Mouse (Mus musculus) liver, embryonic 16.5 days (tissue): ENCODE results near the gene Gtf2f1. TPM values are rescaled to one million over a fixed set of nuclear protein-coding genes. Genes with fewer than 3 reads are reported as not detected.

Source experiments
- ATAC-seq: fragments of 200-750 bp; cut with Nextera tagmentation; 2 replicates; pipeline ENCODE4 v1.8.0; 2017; ENCODE audit warnings: low read depth, mild to moderate bottlenecking, moderate number of reproducible peaks, moderate library complexity
- H3K27ac ChIP-seq: fragments of 300-500 bp; sonication (generic); 2 replicates; pipeline ENCODE4 v1.5.1; 2014; ENCODE audit warnings: mild to moderate bottlenecking, low read length
- H3K27me3 ChIP-seq: fragments of 300-500 bp; sonication (generic); 2 replicates; pipeline ENCODE4 v1.6.1; 2014; ENCODE audit warnings: low read depth, low read length, mixed read lengths; ENCODE audit not compliant: control insufficient read depth, insufficient read depth
- H3K36me3 ChIP-seq: fragments of 300-500 bp; sonication (generic); 2 replicates; pipeline ENCODE4 v1.6.1; 2014; ENCODE audit warnings: mild to moderate bottlenecking; ENCODE audit not compliant: control insufficient read depth, insufficient read depth
- H3K4me1 ChIP-seq: fragments of 300-500 bp; sonication (generic); 2 replicates; pipeline ENCODE4 v1.6.1; 2014; ENCODE audit warnings: low read depth, low read length, mixed read lengths; ENCODE audit not compliant: control insufficient read depth
- H3K4me2 ChIP-seq: fragments of 300-500 bp; sonication (generic); 2 replicates; pipeline ENCODE4 v1.6.1; 2014; ENCODE audit warnings: low read depth, low read length, mixed read lengths
- H3K4me3 ChIP-seq: fragments of 300-500 bp; sonication (generic); 2 replicates; pipeline ENCODE4 v1.5.1; 2014; ENCODE audit warnings: low read depth, mild to moderate bottlenecking, low read length
- H3K9ac ChIP-seq: fragments of 300-500 bp; sonication (generic); 2 replicates; pipeline ENCODE4 v1.6.1; 2014; ENCODE audit warnings: low read depth, low read length
- H3K9me3 ChIP-seq: fragments of 300-500 bp; sonication (generic); replicated peaks from 2 replicates; pipeline ENCODE4 v1.6.1; 2016; ENCODE audit warnings: low read length; ENCODE audit not compliant: control insufficient read depth
- WGBS: fragments of 180-500 bp; shearing (Covaris S2); extraction: QIAGEN DNeasy Blood & Tissue Kit; methylation state at CpG from one replicate; pipeline ENCODE4 v1.1.7; 2014; ENCODE audit not compliant: insufficient replicate concordance; 5-methylcytosine and 5-hydroxymethylcytosine counted together
- polyA plus RNA-seq: library from polyadenylated mRNA; unstranded; fragments of >200 nt; fragmentation: Nextera tagmentation; extraction: Ambion mirVana; gene quantifications from 2 replicates; pipeline ENCODE4 v1.2.1, GENCODE M21; 2015

Gene Gtf2f1
- polyA plus RNA-seq, 1 experiment from 2014 or later, result 45.4 TPM

- Histone ChIP-seq H3K27ac (no peak within 1 kb of the TSS), H3K9ac (no peak within 1 kb of the TSS), H3K9me3 (no peaks in the 10 kb centered on the region), H3K27me3 (peaks cover 6% of the 10 kb centered on the region; the same call in 1 of the 2 replicates), H3K36me3 (no peaks in the 10 kb centered on the region), H3K4me2 (no peak within 1 kb of the TSS), H3K4me3 (no peak within 1 kb of the TSS), H3K4me1 (no peaks in the 10 kb centered on the region)
- WGBS, result 54% methylated on average over 8 of the region's 8 CpGs
- ATAC-seq, result no peak
Observed at GRCm38 (mm10) chr17:57041554-57041953, 30.5 kb upstream of the Gtf2f1 start, which contains the start of gene Slc25a41. TSS of gene Slc25a41 (minus strand) at chr17:57041654.

DNA sequence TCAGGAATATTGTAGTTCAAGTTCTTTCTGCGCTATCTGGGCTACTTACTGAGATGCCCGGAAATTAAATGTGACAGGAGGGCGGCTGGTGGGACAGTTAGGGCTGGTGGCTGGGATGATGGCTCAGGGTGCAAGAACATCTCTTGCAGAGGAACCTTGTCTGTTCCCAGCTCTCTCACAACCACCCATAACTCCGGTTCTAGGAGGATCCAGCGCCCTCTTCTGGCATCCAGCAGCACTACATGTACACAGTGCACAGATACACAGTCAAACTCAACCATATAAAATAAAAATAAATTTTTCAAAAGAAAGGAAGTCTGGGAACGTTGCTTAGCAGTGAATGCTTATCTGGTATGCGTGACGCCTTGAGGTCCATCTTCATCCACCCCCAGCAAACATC lies 27.9 kb upstream of the Gtf2f1 start:
- ATAC-seq, result no peak
- WGBS, result 34% methylated on average over 8 of the region's 8 CpGs
- no peaks in the 10 kb centered on the region for H3K4me1 ChIP-seq
- no peak overlapping the region for H3K4me2 ChIP-seq
- H3K4me3 ChIP-seq, result no peak overlapping the region
- H3K9ac ChIP-seq, result no peak overlapping the region
- no peak overlapping the region for H3K27ac ChIP-seq
- peaks cover 6% of the 10 kb centered on the region; the same call in 1 of the 2 replicates for H3K27me3 ChIP-seq
- H3K9me3 ChIP-seq, result no peaks in the 10 kb centered on the region
- H3K36me3 ChIP-seq, result no peaks in the 10 kb centered on the region

- no peak overlapping the region for H3K4me3 ChIP-seq
- H3K9me3 ChIP-seq, result no peaks in the 10 kb centered on the region
- 75% methylated on average over 4 of the region's 4 CpGs for WGBS
- H3K9ac ChIP-seq, result no peak overlapping the region; the same call in 1 of the 2 replicates
- H3K4me2 ChIP-seq, result peak overlapping the region; percentile 96
- H3K27me3 ChIP-seq, result no peaks in the 10 kb centered on the region
- no peak overlapping the region for H3K27ac ChIP-seq
- H3K36me3 ChIP-seq, result peaks cover 9% of the 10 kb centered on the region
- H3K4me1 ChIP-seq, result peaks cover 34% of the 10 kb centered on the region
- ATAC-seq, result no peak
Observed at GRCm38 (mm10) chr17:57032854-57033253, 21.8 kb upstream of the Gtf2f1 start.

DNA sequence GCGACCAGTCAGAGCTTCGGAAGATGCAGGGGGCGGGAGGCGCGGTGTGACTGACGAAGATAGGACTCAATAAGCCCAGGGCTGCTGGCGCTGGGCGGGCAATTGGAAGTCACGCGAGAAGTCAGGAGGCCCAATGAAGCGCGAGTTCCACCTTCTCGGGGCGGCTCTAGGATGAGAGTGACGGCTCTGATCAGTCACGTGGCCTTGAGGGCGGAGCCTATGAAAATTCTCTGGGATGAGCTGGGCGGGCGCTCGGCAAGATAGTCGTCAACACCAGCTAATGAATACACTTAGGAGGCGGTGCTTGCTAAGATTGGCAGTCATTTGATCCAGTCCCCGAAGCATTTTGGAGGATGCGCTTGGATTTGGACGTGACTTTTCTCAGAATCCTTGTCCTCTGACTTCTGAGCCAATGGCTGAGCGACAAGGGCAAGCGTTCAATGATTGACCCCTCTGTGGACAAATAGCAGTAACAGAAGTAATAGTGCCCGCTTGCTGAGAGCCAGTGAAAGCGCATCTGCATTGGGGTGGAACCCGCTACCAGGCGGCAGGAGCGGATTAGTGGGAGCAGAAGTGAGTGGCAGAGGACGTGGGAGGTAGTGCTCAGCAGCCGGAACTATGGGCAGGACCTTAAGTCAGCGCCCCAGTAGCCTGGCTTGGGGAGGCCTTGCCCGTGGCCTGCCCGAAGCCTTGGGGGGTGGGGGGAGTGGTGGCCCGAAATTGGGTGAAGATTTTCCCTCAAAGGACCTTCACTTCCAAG lies 20.8 kb upstream of the Gtf2f1 start:
- H3K4me3 ChIP-seq, result peak overlapping the region; percentile 96
- peak overlapping the region; percentile 96 for H3K4me2 ChIP-seq
- H3K9me3 ChIP-seq, result no peaks in the 10 kb centered on the region
- peaks cover 44% of the 10 kb centered on the region for H3K4me1 ChIP-seq
- H3K9ac ChIP-seq, result peak overlapping the region; percentile 76
- ATAC-seq, result peak; percentile 86
- no peaks in the 10 kb centered on the region for H3K27me3 ChIP-seq
- under 1% methylated on average over 38 of the region's 38 CpGs for WGBS
- H3K36me3 ChIP-seq, result peaks cover 18% of the 10 kb centered on the region
- H3K27ac ChIP-seq, result peak overlapping the region; percentile 93

DNA sequence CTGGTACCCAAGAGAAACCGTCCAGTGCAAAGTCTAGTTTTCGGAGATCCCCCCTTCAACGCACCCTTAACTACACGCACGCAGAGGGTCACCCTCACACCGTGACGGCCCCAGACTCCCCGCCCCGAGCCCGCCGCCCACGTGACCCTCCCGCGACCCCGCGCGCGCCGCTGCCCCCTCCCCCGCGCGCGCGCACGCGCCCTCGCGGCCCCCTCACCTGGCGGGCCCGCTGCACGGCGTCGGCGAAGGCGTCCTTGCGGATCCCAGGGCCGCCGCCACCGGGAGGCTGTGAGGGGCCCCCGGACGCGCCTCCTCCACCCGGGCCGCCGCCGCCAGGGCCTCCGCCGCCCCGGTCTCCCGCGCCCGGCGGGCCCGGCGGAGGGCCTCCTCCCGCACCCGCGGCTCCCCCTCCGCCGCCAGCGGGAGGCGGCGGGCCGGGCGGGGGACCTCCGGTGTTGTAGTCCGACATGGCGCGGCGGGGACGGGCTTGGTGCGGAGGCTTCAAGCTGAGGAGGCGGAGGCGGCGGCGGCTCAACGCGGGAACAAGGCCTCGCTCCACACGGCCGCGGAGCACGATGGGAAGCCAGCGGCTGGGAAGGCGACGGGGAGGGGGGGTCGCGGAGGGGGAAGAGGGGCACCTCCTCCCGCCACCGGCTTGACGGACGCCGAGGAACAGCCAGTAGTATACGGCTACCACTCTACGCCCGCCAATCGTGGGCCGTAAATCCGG lies 20.0 kb upstream of the Gtf2f1 start, which contains the start of gene Khsrp:
Gene Khsrp (minus strand): TSS at position 592 of the 730 bp plus-strand sequence.
- under 1% methylated on average over 86 of the region's 99 CpGs for WGBS

GRCm38 (mm10) chr17:57029691-57030090 lies 18.6 kb upstream of the Gtf2f1 start:
- peak overlapping the region; percentile 89 for H3K4me2 ChIP-seq
- H3K9me3 ChIP-seq, result no peaks in the 10 kb centered on the region
- H3K27me3 ChIP-seq, result no peaks in the 10 kb centered on the region
- H3K9ac ChIP-seq, result peak overlapping the region; percentile 99
- 12% methylated on average over 8 of the region's 8 CpGs for WGBS
- H3K4me1 ChIP-seq, result peaks cover 47% of the 10 kb centered on the region
- H3K4me3 ChIP-seq, result peak overlapping the region; percentile 96
- peak overlapping the region; percentile 94 for H3K27ac ChIP-seq
- H3K36me3 ChIP-seq, result peaks cover 39% of the 10 kb centered on the region
- ATAC-seq, result no peak

More for the DNA sequence above, 20.0 kb upstream of the Gtf2f1 start, which contains the start of gene Khsrp:
- peak within 1 kb of the TSS; percentile 96 for H3K4me3 ChIP-seq
- peak within 1 kb of the TSS; percentile 94 for H3K27ac ChIP-seq
- no peaks in the 10 kb centered on the region for H3K27me3 ChIP-seq
- H3K4me1 ChIP-seq, result peaks cover 47% of the 10 kb centered on the region
- no peaks in the 10 kb centered on the region for H3K9me3 ChIP-seq
- ATAC-seq, result no peak
- H3K4me2 ChIP-seq, result peak within 1 kb of the TSS; percentile 96
- H3K36me3 ChIP-seq, result peaks cover 25% of the 10 kb centered on the region
- peak within 1 kb of the TSS; percentile 99 for H3K9ac ChIP-seq

- Histone ChIP-seq H3K36me3 (peaks cover 61% of the 10 kb centered on the region), H3K9me3 (no peaks in the 10 kb centered on the region), H3K4me3 (no peak overlapping the region), H3K9ac (no peak overlapping the region), H3K27ac (no peak overlapping the region), H3K4me1 (peaks cover 42% of the 10 kb centered on the region), H3K27me3 (no peaks in the 10 kb centered on the region), H3K4me2 (no peak overlapping the region)
- ATAC-seq, result no peak
- 67% methylated on average over 4 of the region's 4 CpGs for WGBS
Observed at GRCm38 (mm10) chr17:57027471-57027870, 16.4 kb upstream of the Gtf2f1 start.

DNA sequence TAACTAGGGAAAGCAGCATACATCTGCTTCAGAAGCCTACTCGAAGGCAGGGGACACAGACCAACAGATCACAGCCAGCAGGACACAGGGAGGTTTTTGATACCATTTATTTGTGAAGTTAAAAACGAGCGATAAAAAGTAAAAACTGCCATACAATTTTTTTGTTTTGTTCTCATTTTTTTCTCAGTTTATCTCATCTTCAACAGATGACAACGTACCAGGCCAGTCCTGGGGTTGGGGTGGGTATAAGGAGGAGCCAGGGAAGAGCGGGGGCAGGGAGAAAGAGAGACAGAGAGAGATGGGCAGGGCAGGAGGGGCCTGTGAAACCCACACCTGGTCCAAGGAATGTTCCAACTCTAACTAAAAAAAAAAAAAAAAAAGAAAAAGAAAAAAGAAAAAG lies 9.9 kb upstream of the Gtf2f1 start:
- WGBS, result 29% methylated on average over 5 of the region's 5 CpGs
- Histone ChIP-seq H3K27ac (peak overlapping the region; percentile 51), H3K4me1 (peaks cover 34% of the 10 kb centered on the region), H3K36me3 (peaks cover 45% of the 10 kb centered on the region), H3K4me3 (no peak overlapping the region), H3K9ac (no peak overlapping the region), H3K9me3 (no peaks in the 10 kb centered on the region), H3K4me2 (no peak overlapping the region), H3K27me3 (no peaks in the 10 kb centered on the region)
- ATAC-seq, result peak; percentile 52
